Mouse (Mus musculus) natural killer cell, adult 2 months (primary cell): ENCODE results near the gene Enox2.

Experiments used
- DNase-seq, 2 experiments: peaks; one replicate each; pipeline ENCODE4 v3.0.0; 2022; ENCODE audit warnings: low spot score in 2 of 2

Gene Enox2

DNA sequence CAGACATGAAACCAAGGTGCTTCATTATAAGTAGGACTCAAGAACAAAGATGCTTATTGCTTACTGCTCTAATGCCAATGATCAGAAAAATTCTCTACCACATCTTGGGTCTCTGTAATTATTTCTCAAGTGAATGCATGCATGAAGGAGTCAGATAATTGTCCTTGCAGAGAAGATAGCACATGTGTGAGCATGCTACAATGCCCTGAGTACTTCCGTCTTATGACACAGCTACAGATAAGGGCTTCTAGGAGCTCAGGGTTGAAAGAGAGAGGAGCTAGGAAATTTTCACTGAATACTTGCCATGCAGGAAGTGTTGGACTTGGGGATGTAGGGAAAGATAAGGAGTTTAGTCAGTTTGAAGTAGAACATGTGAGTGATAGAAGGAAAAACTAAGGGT is 285.2 kb downstream of the Enox2 start:
- no peak for DNase-seq

DNA sequence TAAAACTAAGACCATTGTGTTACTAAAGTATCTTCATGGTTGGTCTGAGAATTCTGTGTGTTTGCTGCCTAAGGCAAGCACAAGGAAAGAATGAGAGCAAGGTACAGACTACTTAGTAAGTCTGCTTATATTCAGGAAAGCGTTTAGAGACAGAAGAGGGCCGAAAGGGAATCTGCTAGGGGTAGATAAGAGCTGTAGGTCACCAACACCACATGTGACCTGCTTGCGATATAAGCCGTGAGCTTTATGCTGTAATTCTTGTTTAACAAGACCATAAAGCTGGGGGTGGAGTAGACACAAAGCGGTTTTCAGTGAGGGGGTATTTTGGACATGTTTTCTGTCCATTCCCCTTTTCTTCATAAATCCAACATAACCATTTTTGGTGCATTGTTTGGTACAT is 302.4 kb downstream of the Enox2 start:
- DNase-seq, result no peak

DNA sequence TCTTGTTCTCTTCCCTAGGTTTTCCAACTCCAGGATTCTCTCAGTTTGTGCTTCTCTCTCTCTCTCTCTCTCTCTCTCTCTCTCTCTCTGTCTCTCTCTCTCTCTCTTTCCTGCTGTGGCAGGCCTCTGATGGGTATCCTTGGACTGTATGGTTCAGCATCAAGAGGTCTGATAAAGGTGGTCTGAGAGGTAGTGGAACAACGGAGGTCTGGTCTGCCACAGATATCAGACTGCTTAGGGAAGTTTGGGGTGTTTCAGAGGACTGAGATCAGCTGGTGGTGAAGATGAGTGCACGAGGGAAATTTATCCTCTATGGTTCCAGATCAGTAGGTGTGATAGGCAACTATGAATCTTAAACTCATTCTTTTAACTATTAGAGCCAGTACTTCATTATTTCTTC is 303.6 kb downstream of the Enox2 start:
- DNase-seq, result no peak
